Mouse (Mus musculus) large intestine, adult 2 months (tissue): ENCODE results near the gene Nsf. TPM values are rescaled to one million over a fixed set of nuclear protein-coding genes. Genes with fewer than 3 reads are reported as not detected.
A peak's percentile ranks its signal among the peaks of the same experiment; 100 is the strongest.
"Not testable (repeated sequence)": the region's sequence is repeated elsewhere in the genome, so short reads cannot be mapped to it uniquely, and the experiment has no call there.

ENCODE experiments used
- DNase-seq: peaks from one replicate; pipeline ENCODE4 v3.0.0-alpha.2; 2012; ENCODE audit warnings: low read depth, low spot score
- WGBS: fragments of 180-500 bp; shearing (Covaris S2); methylation state at CpG from one replicate; pipeline ENCODE4 v1.1.7; 2018; 5-methylcytosine and 5-hydroxymethylcytosine counted together
- polyA plus RNA-seq: library from polyadenylated mRNA; depleted of rRNA; stranded (reverse); fragments of >200 nt; gene quantifications from 2 replicates; pipeline ENCODE4 v1.2.3, GENCODE M21; 2012; rRNA removed

Nsf gene
- polyA plus RNA-seq, result 26.2 and 31.3 TPM in 2 replicates

DNA sequence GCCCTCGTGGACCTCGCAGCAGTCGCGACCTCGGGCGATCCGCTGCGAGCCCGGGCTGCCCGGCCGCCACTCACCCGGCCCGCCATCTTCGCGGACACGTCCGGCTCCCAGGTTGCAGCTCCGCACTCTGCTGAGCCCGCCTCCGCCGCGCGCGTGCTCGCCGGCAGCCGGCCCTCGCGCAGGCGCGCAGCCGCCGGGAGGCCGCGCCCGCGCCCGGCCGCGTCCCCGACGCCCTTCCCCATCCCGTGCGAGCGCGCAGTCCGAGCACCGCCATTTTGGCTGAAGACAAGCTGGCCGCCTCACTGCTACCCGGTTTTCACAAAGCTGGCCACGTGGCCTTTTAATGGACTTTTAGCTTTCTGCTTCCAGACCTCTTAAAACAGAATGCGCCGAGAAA is at the start of gene Nsf:
Nsf (minus strand) TSS at position 161 of the 397 bp plus-strand sequence.
- no peak for DNase-seq
- whole genome bisulfite sequencing, result under 1% methylated on average over 53 of the region's 53 CpGs

DNA sequence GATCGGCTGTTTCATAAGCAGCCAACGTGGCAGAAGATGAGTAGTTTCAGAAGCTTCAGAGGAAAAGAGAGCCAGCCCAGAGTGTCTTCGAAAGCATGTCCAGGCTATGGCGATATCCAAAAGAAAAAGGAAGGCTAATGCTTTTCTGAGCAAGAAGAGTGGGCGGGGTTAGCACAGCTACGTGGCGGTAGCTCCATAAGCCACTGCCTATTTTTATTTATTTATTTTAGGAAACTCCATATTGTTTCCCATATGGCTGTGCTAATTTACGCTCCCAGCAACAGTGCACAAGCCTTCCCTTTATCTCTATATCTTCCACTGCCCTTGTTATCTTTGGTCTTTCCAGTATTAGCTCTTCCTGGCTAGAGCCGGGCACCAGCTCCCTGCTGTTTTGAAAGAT is 49.5 kb upstream of the Nsf start:
- no peak for DNase-seq
- WGBS, result 65% methylated on average over 9 of the region's 9 CpGs

DNA sequence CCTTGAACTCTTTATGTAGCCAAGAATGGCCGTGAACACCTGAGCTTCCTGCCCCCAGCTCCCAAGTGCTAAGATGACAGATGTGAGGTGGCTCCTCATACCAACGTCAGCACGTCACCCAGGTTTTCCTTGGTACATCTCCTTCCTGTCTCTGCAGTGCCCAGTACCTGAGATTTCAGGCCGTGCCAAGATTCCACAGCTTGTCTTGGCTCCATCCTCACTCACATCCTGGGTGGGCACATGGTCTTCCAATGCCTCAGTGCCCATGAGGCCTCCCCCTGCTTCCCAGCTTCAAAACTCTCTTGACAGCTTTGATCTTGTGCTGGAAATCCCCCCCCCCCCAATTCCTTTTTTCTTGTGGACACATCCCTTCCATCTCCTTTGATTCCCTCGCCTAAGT is 48.3 kb upstream of the Nsf start:
- WGBS, result 75% methylated on average over 5 of the region's 5 CpGs
- no peak for DNase-seq

DNA sequence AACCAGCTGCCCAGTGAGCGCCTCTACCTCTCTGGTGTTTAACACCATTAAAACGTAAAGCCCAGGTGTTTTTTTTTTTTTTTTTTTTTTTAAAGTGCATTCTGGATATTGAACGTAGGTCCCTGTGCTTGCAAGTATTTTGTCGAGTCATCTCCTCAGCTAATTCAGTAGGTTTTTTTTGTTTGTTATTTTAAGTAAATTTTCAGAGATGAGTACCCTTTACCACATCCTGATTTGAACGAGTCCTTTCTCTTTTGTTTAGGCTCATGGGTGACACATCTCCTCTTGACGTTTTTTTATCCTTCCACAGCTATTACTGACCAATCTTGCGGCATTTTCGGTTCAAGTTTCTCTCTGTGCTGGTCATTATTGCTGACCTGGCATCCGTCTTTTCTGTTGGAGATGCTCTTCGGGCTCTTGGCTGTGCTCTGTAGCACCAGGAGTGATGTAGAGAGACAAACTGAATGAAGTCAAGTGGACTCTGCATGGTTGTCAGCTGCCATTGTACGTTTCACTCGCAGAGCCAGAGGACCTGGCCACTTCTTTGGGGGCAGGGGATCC is 47.6 kb upstream of the Nsf start:
- WGBS, result 68% methylated on average over 12 of the region's 12 CpGs
- DNase-seq, result no peak

DNA sequence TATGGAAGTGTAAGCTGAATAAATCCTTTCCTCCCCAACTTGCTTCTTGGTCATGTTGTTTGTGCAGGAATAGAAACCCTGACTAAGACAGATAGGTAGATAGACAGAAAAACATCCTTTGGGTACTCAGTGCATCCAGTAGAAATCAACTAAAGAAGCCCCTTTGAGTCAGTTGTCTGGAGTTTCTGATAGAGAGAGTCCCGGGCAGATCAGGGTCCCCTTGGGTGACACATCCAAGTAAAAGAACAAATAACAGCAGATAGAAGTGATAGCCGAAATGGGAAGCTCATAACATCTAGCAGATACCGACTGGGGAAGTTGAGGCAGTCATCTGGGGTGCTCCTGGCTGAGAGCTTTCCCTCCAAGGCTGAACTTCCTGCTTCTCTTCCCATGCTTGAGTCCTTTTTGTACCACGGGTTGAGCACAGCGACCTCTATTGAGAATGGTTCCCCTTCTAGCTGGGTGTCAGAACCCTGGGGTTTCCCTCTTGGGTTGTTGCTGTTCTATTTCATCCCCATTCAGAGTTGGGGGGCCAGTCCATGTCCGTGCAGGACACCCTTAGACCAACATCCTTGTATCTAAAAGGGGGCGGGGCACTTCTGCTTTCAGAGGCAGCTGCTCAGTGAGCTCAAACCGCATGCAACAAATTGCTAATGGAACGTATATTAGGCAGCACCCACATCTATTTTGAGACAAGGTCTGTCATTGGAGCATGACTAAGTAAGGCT is 47.0 kb upstream of the Nsf start:
- WGBS, result 58% methylated on average over 9 of the region's 9 CpGs
- no peak for DNase-seq

DNA sequence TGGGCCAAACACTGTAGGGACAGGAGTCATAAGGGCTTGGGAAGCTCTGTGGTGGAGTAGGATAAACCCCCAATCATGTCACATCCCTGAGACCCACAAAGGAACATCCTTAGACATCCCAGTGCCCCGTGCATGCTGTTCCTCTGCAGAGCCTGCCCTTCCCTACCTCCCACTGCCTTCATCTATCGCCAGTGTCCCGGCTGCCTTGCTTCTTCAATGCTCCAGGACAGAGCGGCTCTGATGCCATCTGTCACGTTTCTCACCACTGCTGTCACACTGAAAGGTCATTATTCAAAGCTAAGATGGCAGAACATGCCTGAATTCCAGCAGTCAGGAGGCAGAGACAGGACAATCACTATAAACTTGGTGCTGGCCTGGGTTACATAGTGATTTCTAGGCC is 44.9 kb upstream of the Nsf start:
- 68% methylated on average over 5 of the region's 5 CpGs for WGBS
- DNase-seq, result no peak

DNA sequence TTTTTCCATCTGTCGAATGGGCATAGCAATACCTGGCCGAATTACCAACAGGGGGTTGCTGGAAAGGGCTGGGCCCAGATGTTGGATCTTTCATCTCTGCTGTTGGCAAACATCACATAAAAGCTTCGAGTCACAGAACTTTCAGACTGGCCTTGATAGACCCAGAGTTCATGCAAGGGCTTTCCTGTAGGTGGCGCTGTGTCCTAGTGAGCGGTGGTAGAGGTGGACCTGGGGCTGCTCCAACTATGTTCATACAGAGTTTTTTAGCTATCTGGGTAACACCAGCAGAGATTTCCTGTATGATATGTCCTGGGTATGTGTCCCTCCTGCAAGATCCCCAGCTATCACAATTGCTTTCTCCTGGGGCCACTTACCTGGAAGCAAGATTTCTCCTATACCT is 43.5 kb upstream of the Nsf start:
- peak; percentile 11 for DNase-seq
- WGBS, result 8% methylated on average over 5 of the region's 5 CpGs

DNA sequence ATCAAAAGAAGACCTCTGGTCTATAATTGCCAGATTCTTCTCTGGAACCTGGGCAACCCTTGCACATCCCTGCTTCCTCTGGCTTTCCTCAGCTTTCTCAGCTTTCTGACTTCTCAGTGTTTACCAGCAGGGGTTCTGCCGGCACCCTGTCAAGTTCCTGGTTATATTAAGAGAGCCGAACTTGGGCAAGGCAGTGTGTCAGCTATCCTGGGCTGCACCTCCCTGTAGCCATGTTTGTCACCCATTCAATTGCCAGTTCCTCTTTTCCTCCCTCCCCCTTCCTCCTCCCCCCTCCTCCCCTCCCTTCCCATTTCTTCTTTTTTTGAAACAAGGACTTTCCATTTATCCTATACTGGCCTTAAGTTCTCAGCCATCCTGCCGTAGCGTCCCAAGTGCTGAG is 38.8 kb upstream of the Nsf start:
- no peak for DNase-seq
- WGBS, result 67% methylated on average over 4 of the region's 4 CpGs

DNA sequence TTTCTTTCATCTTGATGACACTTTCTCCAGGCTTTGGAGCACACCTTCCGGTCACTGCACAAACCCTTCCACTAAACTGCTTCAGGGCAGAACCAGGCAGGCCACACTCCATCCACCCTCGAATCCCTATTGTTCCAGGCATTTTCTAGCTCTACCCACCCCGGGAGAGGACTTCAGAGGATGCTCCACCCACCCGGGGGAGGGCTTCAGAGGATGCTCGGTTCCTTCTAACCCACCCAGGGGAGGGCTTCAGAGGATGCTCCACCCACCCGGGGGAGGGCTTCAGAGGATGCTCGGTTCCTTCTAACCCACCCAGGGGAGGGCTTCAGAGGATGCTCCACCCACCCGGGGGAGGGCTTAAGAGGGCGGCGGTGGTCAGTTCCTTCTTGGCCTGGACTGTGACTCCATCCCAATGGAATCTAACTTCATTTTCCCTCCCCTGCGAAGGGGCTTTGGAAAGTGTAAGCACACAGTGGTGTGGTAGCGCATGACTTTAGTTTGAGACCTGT is 36.2 kb upstream of the Nsf start:
- DNase-seq, result not testable (repeated sequence)

DNA sequence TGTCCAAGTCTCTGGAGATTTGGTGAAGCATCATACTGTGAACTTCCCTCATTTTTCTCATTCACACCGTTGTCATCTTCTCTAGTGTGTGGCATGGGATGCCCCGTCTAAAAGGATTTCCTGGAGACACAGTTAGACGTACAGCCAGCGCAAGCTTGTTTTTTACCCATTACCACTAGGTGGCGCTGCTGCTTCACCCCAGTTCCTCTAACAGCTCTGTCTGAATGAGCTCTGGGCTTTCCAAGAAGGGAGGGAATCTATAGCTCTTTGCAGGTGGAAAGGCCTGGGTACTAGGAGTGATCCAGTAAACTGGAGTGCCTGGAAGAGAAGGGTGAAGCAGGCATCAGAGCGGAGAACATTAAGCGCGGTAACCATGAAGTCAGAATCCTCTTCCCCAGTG is 33.6 kb upstream of the Nsf start:
- WGBS, result 38% methylated on average over 8 of the region's 8 CpGs
- DNase-seq, result no peak

More for the DNA sequence above, 36.2 kb upstream of the Nsf start:
- WGBS, result 25% methylated on average over 12 of the region's 12 CpGs

DNA sequence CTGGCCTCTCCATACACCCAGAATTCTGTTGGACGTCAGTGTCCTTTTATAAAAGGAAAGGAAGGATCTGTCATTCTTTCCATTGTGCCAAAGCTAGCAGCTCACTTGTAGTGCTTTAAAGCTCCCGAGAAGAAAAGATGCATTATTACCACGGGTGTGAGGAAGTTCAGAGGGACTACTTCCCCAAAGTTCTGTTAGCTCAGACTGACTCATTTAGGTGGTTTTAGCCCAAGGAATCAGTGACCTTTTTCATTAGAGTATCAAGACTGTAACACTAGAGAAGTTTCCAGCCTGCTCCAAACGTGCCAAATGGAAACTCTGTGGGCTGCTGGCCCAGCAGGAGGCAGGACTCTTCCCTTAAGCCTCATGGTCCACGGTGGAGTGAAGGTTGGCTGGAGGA is 30.2 kb upstream of the Nsf start:
- DNase-seq, result no peak

DNA sequence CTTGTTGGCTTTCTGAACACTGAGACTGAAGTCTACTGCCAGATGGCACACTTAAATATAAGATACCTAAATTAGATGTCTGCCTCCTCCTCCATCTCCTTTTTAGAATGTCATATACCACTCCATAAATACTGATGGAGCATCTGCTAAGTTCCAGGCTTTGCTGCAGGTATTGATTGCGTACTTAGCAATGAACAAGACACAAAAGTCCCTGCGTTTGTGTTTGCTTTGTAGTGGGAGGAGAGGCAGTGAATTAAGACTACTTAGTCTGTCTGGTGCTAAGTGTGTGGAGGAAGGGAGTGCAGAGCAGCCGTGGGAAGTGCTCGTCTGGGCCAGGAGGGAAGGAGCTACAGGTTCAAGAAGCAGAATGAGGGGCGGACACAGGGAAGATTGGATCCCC is 28.0 kb upstream of the Nsf start:
- WGBS, result 71% methylated on average over 5 of the region's 5 CpGs
- DNase-seq, result no peak

More for the DNA sequence above, 30.2 kb upstream of the Nsf start:
- WGBS, result 65% methylated on average over 5 of the region's 5 CpGs

DNA sequence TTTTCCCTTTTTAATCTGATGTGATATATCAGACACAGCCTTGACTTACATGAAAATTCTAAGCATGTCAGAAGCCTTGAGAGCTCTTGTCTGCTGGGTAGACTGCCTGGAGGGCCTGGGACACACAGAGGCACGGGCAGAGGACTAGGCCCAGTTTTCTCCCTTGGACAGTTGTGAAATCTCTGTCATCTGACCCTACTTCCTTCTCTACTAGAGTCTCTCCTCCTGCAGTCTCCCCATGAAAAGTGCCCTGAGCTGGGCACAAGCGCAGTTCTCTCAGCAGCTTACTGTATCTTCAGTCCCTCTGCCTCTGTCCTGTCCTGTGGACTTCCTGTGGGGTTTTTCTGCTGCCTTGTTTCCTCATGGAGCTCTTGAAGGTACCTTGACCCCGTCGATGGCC is 25.5 kb upstream of the Nsf start:
- no peak for DNase-seq
- WGBS, result 75% methylated on average over 4 of the region's 4 CpGs

DNA sequence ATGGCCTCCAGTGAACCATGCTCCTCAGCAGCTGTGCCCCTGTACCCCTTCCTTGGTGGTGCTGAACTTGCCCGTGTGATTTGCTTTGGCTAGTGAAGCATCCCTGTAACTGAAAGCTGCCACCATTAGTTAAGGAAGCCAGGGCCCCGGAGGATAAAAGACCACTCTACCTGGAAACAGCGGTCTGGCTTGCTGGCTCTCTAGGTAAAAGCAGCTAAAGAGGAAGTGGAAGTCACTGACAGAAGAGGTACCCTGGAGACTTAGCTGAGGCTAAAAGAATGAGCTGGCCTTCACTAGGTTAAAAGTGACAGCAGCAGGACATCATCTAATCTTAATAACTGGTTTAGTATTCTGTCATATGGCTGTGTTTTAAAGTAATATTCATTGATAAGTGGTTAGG is 17.0 kb upstream of the Nsf start:
- DNase-seq, result no peak
- 82% methylated on average over 3 of the region's 3 CpGs for WGBS

DNA sequence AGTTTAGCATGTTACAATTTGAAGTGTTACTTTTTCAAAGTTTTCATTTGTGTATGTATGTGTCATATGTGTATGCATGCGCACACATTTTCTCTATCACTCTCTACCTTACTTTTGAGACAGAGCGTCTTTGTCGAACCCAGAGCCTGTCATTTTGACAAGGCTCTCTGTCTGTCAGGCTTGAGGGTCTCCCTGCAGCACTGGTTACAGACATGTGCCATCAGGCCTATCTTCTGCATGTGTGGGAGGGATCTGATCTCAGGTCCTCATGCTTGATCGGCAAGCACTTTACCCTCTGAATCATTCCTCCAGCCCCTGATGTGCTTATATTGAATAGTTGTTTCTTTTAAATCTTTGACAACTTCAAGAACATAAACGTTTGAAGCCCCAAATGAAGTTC is 15.4 kb upstream of the Nsf start:
- WGBS, result 89% methylated on average over 5 of the region's 5 CpGs
- DNase-seq, result no peak

DNA sequence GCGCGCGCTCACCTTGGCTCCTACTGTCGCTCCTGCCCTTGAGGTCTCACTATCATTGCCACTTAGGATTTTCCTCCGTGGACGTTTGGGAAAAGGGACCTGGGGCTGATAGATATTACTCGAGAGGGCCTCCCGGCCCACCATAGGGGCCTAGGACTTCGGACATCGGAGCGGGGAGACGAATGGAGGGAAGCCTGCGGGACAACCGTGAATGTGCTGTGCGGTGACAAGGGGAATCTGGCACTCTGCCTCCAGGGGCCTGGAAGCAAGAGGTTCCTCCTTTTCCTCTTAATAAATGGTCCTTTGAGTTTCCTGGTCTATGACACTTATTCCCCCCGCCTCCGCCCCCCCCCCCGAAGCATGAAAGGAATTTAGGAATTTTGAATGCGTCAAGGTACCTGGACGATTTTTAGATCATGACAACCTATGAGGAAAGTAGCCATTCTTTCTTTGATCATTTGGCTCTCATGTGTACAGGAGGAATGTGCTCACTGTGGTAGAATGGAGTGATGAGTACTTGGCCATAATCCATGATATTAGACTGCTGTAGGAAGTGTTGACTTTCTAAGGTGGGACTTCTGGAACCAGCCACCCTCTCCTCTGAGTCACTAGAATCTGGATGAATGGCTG is 13.4 kb upstream of the Nsf start:
- WGBS, result under 1% methylated on average over 20 of the region's 20 CpGs
- no peak for DNase-seq

DNA sequence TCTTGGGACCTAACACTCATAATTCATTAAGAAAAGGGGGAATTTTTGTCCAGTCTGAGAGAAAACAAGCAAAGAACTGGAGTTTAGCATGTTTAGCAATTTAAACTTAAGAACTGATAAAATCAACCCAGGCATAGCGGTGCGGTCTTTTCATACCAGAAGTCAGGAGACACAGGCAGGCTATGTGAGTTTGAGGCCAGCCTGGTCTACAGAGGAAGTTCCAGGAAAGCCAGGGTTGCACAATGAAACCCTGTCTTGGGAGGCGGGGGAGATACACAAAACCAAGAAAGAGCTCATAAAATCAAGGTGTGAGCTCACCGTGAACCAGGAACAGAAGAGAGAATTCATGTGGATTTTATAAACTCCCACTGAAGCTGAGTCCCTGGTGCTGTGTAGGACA is 3.0 kb upstream of the Nsf start:
- 50% methylated on average over 4 of the region's 4 CpGs for WGBS
- no peak for DNase-seq

DNA sequence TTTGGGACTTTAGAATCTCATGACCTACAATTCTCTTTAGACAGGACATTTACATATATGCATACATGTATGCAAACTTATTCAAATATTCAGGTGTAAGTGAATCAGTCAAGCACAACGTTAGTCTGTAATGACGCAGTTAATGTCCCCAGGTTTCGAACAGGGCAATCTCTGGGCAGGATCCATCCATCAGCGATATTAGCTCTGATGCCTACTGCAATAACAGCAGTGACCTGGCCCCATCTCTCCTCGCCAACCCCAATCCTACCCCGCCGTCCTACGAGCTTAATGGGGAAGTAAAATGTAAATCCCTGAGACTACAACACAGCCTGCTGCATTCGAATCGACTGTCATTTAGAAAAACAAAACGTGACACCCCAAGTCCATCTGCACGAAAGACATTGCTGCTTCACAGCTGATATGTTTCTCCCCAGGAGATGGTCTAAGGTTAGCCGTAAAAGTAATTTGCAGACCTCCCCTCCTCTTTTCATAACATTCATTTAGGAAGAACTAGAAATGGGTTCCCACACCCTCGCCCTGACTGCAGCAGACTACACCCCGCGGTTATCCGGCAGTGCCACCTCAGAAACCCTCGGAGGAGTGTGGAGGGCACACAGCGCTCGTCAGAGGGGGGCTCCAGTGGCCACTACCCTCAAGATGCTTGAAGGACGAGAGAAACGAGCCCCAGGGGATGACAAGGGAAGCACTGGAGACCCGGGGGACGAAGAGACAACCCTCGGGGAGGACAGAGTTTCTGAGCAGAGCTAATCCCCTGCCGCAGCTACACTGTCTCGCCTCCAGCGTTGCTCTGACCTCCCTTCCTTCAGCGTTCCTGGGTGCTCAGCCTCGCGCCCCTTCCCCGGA is 592 bp downstream of the Nsf start:
- no peak for DNase-seq
- 2% methylated on average over 32 of the region's 32 CpGs for WGBS

DNA sequence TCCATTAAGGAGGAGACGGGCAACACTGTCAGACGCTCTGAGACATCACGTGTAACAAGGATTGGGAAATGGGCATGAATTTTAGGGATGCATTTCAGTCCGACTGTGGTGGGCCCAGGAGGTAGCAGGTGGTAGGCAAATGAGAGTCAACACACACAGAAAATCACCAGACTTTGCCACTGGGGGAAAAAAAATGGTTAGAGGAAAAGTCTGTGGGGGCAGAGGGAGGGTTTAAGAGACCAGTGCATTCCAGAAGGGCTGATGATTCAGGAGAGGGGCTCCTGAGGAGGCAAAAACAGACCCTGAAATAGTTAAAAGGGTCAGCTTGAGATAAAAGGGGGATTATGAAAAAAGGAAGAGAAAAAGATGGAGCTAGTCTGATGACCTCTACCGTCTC is 1.2 kb downstream of the Nsf start:
- 91% methylated on average over 5 of the region's 5 CpGs for WGBS

DNA sequence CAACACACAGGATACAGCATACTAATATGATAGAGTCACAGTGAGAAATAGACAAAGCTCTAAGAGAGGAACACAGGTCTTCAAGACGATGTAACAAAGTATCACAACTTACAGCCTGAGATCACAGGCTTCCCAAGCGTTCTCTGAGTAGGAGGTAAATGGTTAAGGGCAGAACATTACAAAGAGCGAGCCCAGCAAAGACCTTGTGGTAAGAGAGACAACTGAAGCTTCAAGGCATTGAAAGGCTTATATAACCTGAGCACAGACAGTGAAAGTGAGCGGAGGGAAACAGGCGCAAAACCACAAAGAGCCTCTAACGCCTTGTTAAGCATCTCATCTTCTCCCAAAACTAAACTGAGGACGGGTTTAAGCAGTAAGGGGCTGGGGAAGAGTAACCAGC is 2.8 kb downstream of the Nsf start:
- no peak for DNase-seq
- 86% methylated on average over 7 of the region's 7 CpGs for WGBS

More for the DNA sequence above, 1.2 kb downstream of the Nsf start:
- DNase-seq, result no peak
